Mouse (Mus musculus) lung, embryonic 15.5 days (tissue): ENCODE measurements around the gene Itm2c. TPM values are rescaled to one million over a fixed set of nuclear protein-coding genes. Genes with fewer than 3 reads are reported as not detected.
A peak's percentile ranks its signal among the peaks of the same experiment; 100 is the strongest.

Source experiments
- ATAC-seq: fragments of 200-750 bp; cut with Nextera tagmentation; 2 replicates; pipeline ENCODE4 v1.8.0; 2017; ENCODE audit warnings: moderate number of reproducible peaks, borderline replicate concordance; ENCODE audit not compliant: low FRiP score, low TSS enrichment; ENCODE audit errors: extremely low read depth
- H3K27ac ChIP-seq: fragments of 300-500 bp; sonication (generic); 2 replicates; pipeline ENCODE4 v1.5.1; 2015; ENCODE audit warnings: moderate library complexity, mild to moderate bottlenecking, inconsistent platforms
- H3K27me3 ChIP-seq: fragments of 300-500 bp; sonication (generic); 2 replicates; pipeline ENCODE4 v1.6.1; 2015; ENCODE audit warnings: inconsistent platforms
- H3K36me3 ChIP-seq: fragments of 300-500 bp; sonication (generic); 2 replicates; pipeline ENCODE4 v1.6.1; 2015; ENCODE audit warnings: inconsistent platforms
- H3K4me1 ChIP-seq: fragments of 300-500 bp; sonication (generic); 2 replicates; pipeline ENCODE4 v1.6.1; 2015; ENCODE audit warnings: inconsistent platforms
- H3K4me2 ChIP-seq: fragments of 300-500 bp; sonication (generic); 2 replicates; pipeline ENCODE4 v1.6.1; 2015; ENCODE audit warnings: inconsistent platforms, mild to moderate bottlenecking, moderate library complexity
- H3K4me3 ChIP-seq: fragments of 300-500 bp; sonication (generic); 2 replicates; pipeline ENCODE4 v1.5.1; 2015; ENCODE audit warnings: mild to moderate bottlenecking, inconsistent platforms
- H3K9ac ChIP-seq: fragments of 300-500 bp; sonication (generic); 2 replicates; pipeline ENCODE4 v1.6.1; 2015; ENCODE audit warnings: inconsistent platforms
- H3K9me3 ChIP-seq: fragments of 300-500 bp; sonication (generic); 2 replicates; pipeline ENCODE4 v1.6.1; 2016; ENCODE audit warnings: inconsistent platforms
- WGBS: fragments of 180-500 bp; shearing (Covaris S2); methylation state at CpG from one replicate; pipeline ENCODE4 v1.1.7; 2015; 5-methylcytosine and 5-hydroxymethylcytosine counted together
- polyA plus RNA-seq: library from polyadenylated mRNA; unstranded; fragments of >200 nt; fragmentation: Nextera tagmentation; extraction: Ambion mirVana; gene quantifications from 2 replicates; pipeline ENCODE4 v1.2.1, GENCODE M21; 2015

Gene Itm2c
- polyA plus RNA-seq, 1 experiment from 2014 or later = 219 TPM

- Histone ChIP-seq H3K27me3 (no peaks in the 10 kb centered on the region), H3K9me3 (no peaks in the 10 kb centered on the region), H3K27ac (peak overlapping the region; percentile 8; the same call in 1 of the 2 replicates), H3K4me1 (peaks cover 72% of the 10 kb centered on the region), H3K9ac (no peak overlapping the region), H3K4me3 (no peak overlapping the region), H3K36me3 (peaks cover 28% of the 10 kb centered on the region), H3K4me2 (no peak overlapping the region)
- ATAC-seq = no peak
- WGBS = 52% methylated on average over 7 of the region's 7 CpGs
Observed at GRCm38 (mm10) chr1:85900521-85901333, 6.6 kb downstream of the Itm2c start.

- peaks cover 37% of the 10 kb centered on the region for H3K36me3 ChIP-seq
- no peak overlapping the region for H3K4me3 ChIP-seq
- 31% methylated on average over 3 of the region's 3 CpGs for WGBS
- H3K27me3 ChIP-seq = no peaks in the 10 kb centered on the region
- H3K27ac ChIP-seq = peak overlapping the region; percentile 51
- H3K4me2 ChIP-seq = no peak overlapping the region
- ATAC-seq = peak; percentile 27; the same call in 1 of the 2 replicates
- H3K4me1 ChIP-seq = peaks cover 63% of the 10 kb centered on the region
- no peak overlapping the region for H3K9ac ChIP-seq
- H3K9me3 ChIP-seq = no peaks in the 10 kb centered on the region
Observed at GRCm38 (mm10) chr1:85901516-85902107, 7.5 kb downstream of the Itm2c start.

- H3K9me3 ChIP-seq = no peaks in the 10 kb centered on the region
- H3K9ac ChIP-seq = no peak overlapping the region
- no peak overlapping the region for H3K4me2 ChIP-seq
- H3K4me3 ChIP-seq = no peak overlapping the region
- 0 out of 2 replicates have a peak overlapping the region, but pooled peaks have one; percentile 51 for H3K27ac ChIP-seq
- WGBS = 11% methylated on average over 7 of the region's 7 CpGs
- H3K36me3 ChIP-seq = peaks cover 42% of the 10 kb centered on the region
- peak; percentile 58; the same call in 1 of the 2 replicates for ATAC-seq
- peaks cover 58% of the 10 kb centered on the region for H3K4me1 ChIP-seq
- H3K27me3 ChIP-seq = no peaks in the 10 kb centered on the region
Observed at GRCm38 (mm10) chr1:85902108-85902561, 8.1 kb downstream of the Itm2c start.

GRCm38 (mm10) chr1:85906892-85907291 is 12.8 kb downstream of the Itm2c start:
- no peak overlapping the region for H3K9ac ChIP-seq
- no peaks in the 10 kb centered on the region for H3K9me3 ChIP-seq
- WGBS = 60% methylated on average over 12 of the region's 12 CpGs
- no peak overlapping the region for H3K4me3 ChIP-seq
- ATAC-seq = no peak
- peaks cover 30% of the 10 kb centered on the region for H3K4me1 ChIP-seq
- no peak overlapping the region for H3K27ac ChIP-seq
- peaks cover 53% of the 10 kb centered on the region for H3K36me3 ChIP-seq
- no peak overlapping the region for H3K4me2 ChIP-seq
- no peaks in the 10 kb centered on the region for H3K27me3 ChIP-seq

GRCm38 (mm10) chr1:85908754-85909590 is 14.9 kb downstream of the Itm2c start:
- Histone ChIP-seq H3K4me3 (no peak overlapping the region), H3K36me3 (peaks cover 41% of the 10 kb centered on the region), H3K9ac (no peak overlapping the region), H3K4me2 (no peak overlapping the region), H3K27me3 (no peaks in the 10 kb centered on the region), H3K9me3 (no peaks in the 10 kb centered on the region), H3K4me1 (peaks cover 19% of the 10 kb centered on the region), H3K27ac (peak overlapping the region; percentile 71)
- peak; percentile 75 for ATAC-seq
- WGBS = 21% methylated on average over 13 of the region's 13 CpGs

GRCm38 (mm10) chr1:85913078-85913755 is 19.1 kb downstream of the Itm2c start:
- no peak for ATAC-seq
- no peak overlapping the region for H3K9ac ChIP-seq
- H3K27me3 ChIP-seq = no peaks in the 10 kb centered on the region
- no peaks in the 10 kb centered on the region for H3K9me3 ChIP-seq
- WGBS = 85% methylated on average over 7 of the region's 7 CpGs
- no peak overlapping the region for H3K27ac ChIP-seq
- H3K4me2 ChIP-seq = no peak overlapping the region
- peaks cover under 1% of the 10 kb centered on the region; the same call in 1 of the 2 replicates for H3K36me3 ChIP-seq
- H3K4me3 ChIP-seq = no peak overlapping the region
- peaks cover 17% of the 10 kb centered on the region for H3K4me1 ChIP-seq

GRCm38 (mm10) chr1:85915890-85916289 is 21.8 kb downstream of the Itm2c start:
- no peak overlapping the region for H3K27ac ChIP-seq
- no peaks in the 10 kb centered on the region for H3K36me3 ChIP-seq
- H3K27me3 ChIP-seq = no peaks in the 10 kb centered on the region
- no peaks in the 10 kb centered on the region for H3K9me3 ChIP-seq
- H3K9ac ChIP-seq = no peak overlapping the region
- no peak overlapping the region for H3K4me3 ChIP-seq
- peaks cover 4% of the 10 kb centered on the region; the same call in 1 of the 2 replicates for H3K4me1 ChIP-seq
- no peak for ATAC-seq
- H3K4me2 ChIP-seq = no peak overlapping the region

- WGBS = 58% methylated on average over 4 of the region's 4 CpGs
- Histone ChIP-seq H3K27me3 (no peaks in the 10 kb centered on the region), H3K9ac (no peak overlapping the region), H3K4me1 (peaks cover 8% of the 10 kb centered on the region; the same call in 1 of the 2 replicates), H3K9me3 (no peaks in the 10 kb centered on the region), H3K4me3 (no peak overlapping the region), H3K36me3 (no peaks in the 10 kb centered on the region), H3K4me2 (no peak overlapping the region), H3K27ac (peak overlapping the region; percentile 67; the same call in 1 of the 2 replicates)
- peak; percentile 63; the same call in 1 of the 2 replicates for ATAC-seq
Observed at GRCm38 (mm10) chr1:85916830-85917450, 22.9 kb downstream of the Itm2c start.

- H3K4me3 ChIP-seq = no peak overlapping the region
Observed at GRCm38 (mm10) chr1:85919621-85920020, 25.5 kb downstream of the Itm2c start.

GRCm38 (mm10) chr1:85921725-85922124 is 27.6 kb downstream of the Itm2c start:
- no peak for ATAC-seq
- H3K36me3 ChIP-seq = no peaks in the 10 kb centered on the region
- peaks cover 7% of the 10 kb centered on the region; the same call in 1 of the 2 replicates for H3K4me1 ChIP-seq
- no peaks in the 10 kb centered on the region for H3K27me3 ChIP-seq
- H3K9ac ChIP-seq = no peak overlapping the region
- H3K27ac ChIP-seq = no peak overlapping the region
- no peak overlapping the region for H3K4me2 ChIP-seq
- no peaks in the 10 kb centered on the region for H3K9me3 ChIP-seq
- H3K4me3 ChIP-seq = no peak overlapping the region
- 67% methylated on average over 7 of the region's 7 CpGs for WGBS

More at GRCm38 (mm10) chr1:85919621-85920020, 25.5 kb downstream of the Itm2c start:
- Histone ChIP-seq H3K9ac (no peak overlapping the region), H3K27ac (no peak overlapping the region), H3K9me3 (no peaks in the 10 kb centered on the region), H3K4me2 (no peak overlapping the region), H3K27me3 (no peaks in the 10 kb centered on the region), H3K4me1 (peaks cover 8% of the 10 kb centered on the region; the same call in 1 of the 2 replicates), H3K36me3 (no peaks in the 10 kb centered on the region)
- WGBS = 71% methylated on average over 7 of the region's 7 CpGs
- no peak for ATAC-seq
